Mouse (Mus musculus) c-Kit-positive CD71-positive TER-119-negative erythroid progenitor cells, embryonic 14.5 days (primary cell): ENCODE measurements around the gene Itfg2.

Source experiments
- DNase-seq: peaks from one replicate; pipeline ENCODE4 v3.0.0-alpha.2; 2013; ENCODE audit warnings: low read depth

Gene Itfg2

GRCm38 (mm10) chr6:128424269-128425019 is at the start of gene Itfg2:
Gene Itfg2 (minus strand): TSS chr6:128424931.
- peak; percentile 95 for DNase-seq

- no peak for DNase-seq
These were observed 49.4 kb upstream of the Itfg2 start for GRCm38 (mm10) chr6:128474112-128474511.

GRCm38 (mm10) chr6:128469451-128469850 is 44.7 kb upstream of the Itfg2 start:
- DNase-seq, result peak; percentile 40

GRCm38 (mm10) chr6:128467298-128467697 is 42.6 kb upstream of the Itfg2 start:
- DNase-seq, result peak; percentile 44

- DNase-seq, result peak; percentile 40
These were observed 41.8 kb upstream of the Itfg2 start for GRCm38 (mm10) chr6:128466563-128466962.

GRCm38 (mm10) chr6:128466043-128466442 is 41.3 kb upstream of the Itfg2 start:
- DNase-seq, result no peak

GRCm38 (mm10) chr6:128464996-128465395 is 40.3 kb upstream of the Itfg2 start:
- DNase-seq, result no peak

GRCm38 (mm10) chr6:128461606-128462005 is 36.9 kb upstream of the Itfg2 start:
- DNase-seq, result no peak

- DNase-seq, result no peak
These were observed 36.2 kb upstream of the Itfg2 start for GRCm38 (mm10) chr6:128460729-128461503.

GRCm38 (mm10) chr6:128460321-128460720 is 35.6 kb upstream of the Itfg2 start:
- no peak for DNase-seq

- DNase-seq, result no peak
These were observed 32.5 kb upstream of the Itfg2 start for GRCm38 (mm10) chr6:128457186-128457585.

- DNase-seq, result no peak
These were observed 31.3 kb upstream of the Itfg2 start for GRCm38 (mm10) chr6:128455835-128456605.

- no peak for DNase-seq
These were observed 22.3 kb upstream of the Itfg2 start for GRCm38 (mm10) chr6:128447063-128447462.

- DNase-seq, result no peak
These were observed 21.2 kb upstream of the Itfg2 start for GRCm38 (mm10) chr6:128445761-128446535.

GRCm38 (mm10) chr6:128440238-128440637 is 15.5 kb upstream of the Itfg2 start:
- DNase-seq, result no peak

- no peak for DNase-seq
These were observed 14.2 kb upstream of the Itfg2 start for GRCm38 (mm10) chr6:128438871-128439341.

GRCm38 (mm10) chr6:128438317-128438870 is 13.7 kb upstream of the Itfg2 start, which contains the start of gene Fkbp4:
Gene Fkbp4 (minus strand): TSS chr6:128438677.
- DNase-seq, result peak; percentile 84

GRCm38 (mm10) chr6:128437731-128438316 is 13.1 kb upstream of the Itfg2 start:
- DNase-seq, result no peak

- DNase-seq, result no peak
These were observed 12.6 kb upstream of the Itfg2 start for GRCm38 (mm10) chr6:128437288-128437687.

- no peak for DNase-seq
These were observed 11.8 kb upstream of the Itfg2 start for GRCm38 (mm10) chr6:128436356-128437005.
